Mouse (Mus musculus) MEL (cell line): ENCODE results near the gene Purb. TPM values are rescaled to one million over a fixed set of nuclear protein-coding genes. Genes with fewer than 3 reads are reported as not detected.
A peak's percentile ranks its signal among the peaks of the same experiment; 100 is the strongest.

Experiments used
- DNase-seq: peaks from one replicate; pipeline ENCODE4 v3.0.0; 2011; ENCODE audit warnings: low read depth, low spot score
- H3K27ac ChIP-seq: 2 replicates; pipeline ENCODE4 v1.5.1; 2012; ENCODE audit warnings: low read depth, mild to moderate bottlenecking, control low read depth, low read length, moderate library complexity; ENCODE audit not compliant: control insufficient read depth
- H3K27me3 ChIP-seq, 2 experiments: fragments of 150-350 bp in 1 of 2; sonication (generic) in 1 of 2; 2 replicates each; pipeline ENCODE4 v1.6.1; 2012; ENCODE audit warnings: low read length in 2 of 2, mild to moderate bottlenecking in 2 of 2, improper control_type of control experiment in 1 of 2, moderate library complexity in 1 of 2; ENCODE audit not compliant: insufficient read depth in 2 of 2, control insufficient read depth in 1 of 2
- H3K36me3 ChIP-seq, 2 experiments: 2 replicates each; pipeline ENCODE4 v1.6.1; 2012 to 2014; ENCODE audit warnings: low read length in 2 of 2, improper control_type of control experiment in 1 of 2, inconsistent platforms in 1 of 2, mild to moderate bottlenecking in 1 of 2; ENCODE audit not compliant: insufficient read depth in 2 of 2, control insufficient read depth in 1 of 2
- H3K4me1 ChIP-seq, 2 experiments: fragments of 150-350 bp in 1 of 2; sonication (generic) in 1 of 2; 2 replicates each; pipeline ENCODE4 v1.6.1; 2012; ENCODE audit warnings: low read length in 2 of 2, improper control_type of control experiment in 1 of 2, mild to moderate bottlenecking in 1 of 2; ENCODE audit not compliant: insufficient read depth in 2 of 2, control insufficient read depth in 1 of 2
- H3K4me3 ChIP-seq, 2 experiments: fragments of 150-350 bp in 1 of 2; sonication (generic) in 1 of 2; 2 replicates each; pipeline ENCODE4 v1.5.1; 2012; ENCODE audit warnings: low read depth in 2 of 2, low read length in 2 of 2, mild to moderate bottlenecking in 2 of 2, moderate library complexity in 2 of 2, control low read depth in 1 of 2, improper control_type of control experiment in 1 of 2; ENCODE audit not compliant: control insufficient read depth in 1 of 2, insufficient read depth in 1 of 2
- H3K79me2 ChIP-seq: 2 replicates; pipeline ENCODE4 v1.6.1; 2012; ENCODE audit warnings: mild to moderate bottlenecking, low read length, moderate library complexity; ENCODE audit not compliant: control insufficient read depth, poor library complexity, insufficient read depth
- H3K9ac ChIP-seq: 2 replicates; pipeline ENCODE4 v1.6.1; 2012; ENCODE audit warnings: low read depth, mild to moderate bottlenecking, control low read depth, low read length, moderate library complexity; ENCODE audit not compliant: control insufficient read depth, poor library complexity, severe bottlenecking
- H3K9me3 ChIP-seq: fragments of 150-350 bp; sonication (generic); replicated peaks from 2 replicates; pipeline ENCODE4 v1.6.1; 2012; ENCODE audit warnings: mild to moderate bottlenecking, low read length, improper control_type of control experiment, moderate library complexity; ENCODE audit not compliant: insufficient read depth
- CHD2 ChIP-seq: IDR thresholded peaks from 2 replicates; pipeline ENCODE4 v1.6.1; 2011; ENCODE audit warnings: low read length, improper control_type of control experiment
- CTCF ChIP-seq, 3 experiments: IDR thresholded peaks in 2 of 3; conservative IDR thresholded peaks in 1 of 3; 2 replicates each; pipeline ENCODE4 v1.5.1; 2011 to 2012; ENCODE audit warnings: low read length in 3 of 3, low read depth in 2 of 3, mild to moderate bottlenecking in 2 of 3, improper control_type of control experiment in 1 of 3, inconsistent platforms in 1 of 3, mixed read lengths in 1 of 3, moderate library complexity in 1 of 3; ENCODE audit not compliant: control insufficient read depth in 1 of 3, insufficient read depth in 1 of 3, poor library complexity in 1 of 3, severe bottlenecking in 1 of 3
- EP300 ChIP-seq, 2 experiments: IDR thresholded peaks; 2 replicates each; pipeline ENCODE4 v1.6.1; 2011; ENCODE audit warnings: improper control_type of control experiment in 2 of 2, low read length in 2 of 2, low read depth in 1 of 2, mild to moderate bottlenecking in 1 of 2
- KAT2A ChIP-seq: conservative IDR thresholded peaks from 2 replicates; pipeline ENCODE4 v1.6.1; 2012; ENCODE audit warnings: low read depth, low read length, improper control_type of control experiment, inconsistent platforms
- MAX ChIP-seq: IDR thresholded peaks from 2 replicates; pipeline ENCODE4 v1.6.1; 2011; ENCODE audit warnings: low read length, improper control_type of control experiment
- MAZ ChIP-seq: IDR thresholded peaks from 2 replicates; pipeline ENCODE4 v1.6.1; 2012; ENCODE audit warnings: low read depth, mild to moderate bottlenecking, inconsistent platforms, low read length, improper control_type of control experiment
- MXI1 ChIP-seq: IDR thresholded peaks from 2 replicates; pipeline ENCODE4 v1.6.1; 2011; ENCODE audit warnings: mild to moderate bottlenecking, low read depth, low read length, improper control_type of control experiment
- MYB ChIP-seq: IDR thresholded peaks from 2 replicates; pipeline ENCODE4 v1.6.1; 2011; ENCODE audit warnings: mild to moderate bottlenecking, low read depth, low read length, improper control_type of control experiment
- MYC ChIP-seq: IDR thresholded peaks from 2 replicates; pipeline ENCODE4 v1.6.1; 2011; ENCODE audit warnings: low read depth, mild to moderate bottlenecking, low read length, improper control_type of control experiment, moderate library complexity
- NELFE ChIP-seq: IDR thresholded peaks from 2 replicates; pipeline ENCODE4 v1.6.1; 2011; ENCODE audit warnings: low read depth, low read length, improper control_type of control experiment
- NRF1 ChIP-seq: IDR thresholded peaks from 2 replicates; pipeline ENCODE4 v1.6.1; 2014; ENCODE audit warnings: low read depth, mild to moderate bottlenecking, inconsistent platforms, low read length, improper control_type of control experiment, moderate library complexity; ENCODE audit not compliant: poor library complexity, insufficient read depth, severe bottlenecking
- POLR2A ChIP-seq, 2 experiments: IDR thresholded peaks; 2 replicates each; pipeline ENCODE4 v1.6.1; 2011 to 2012; ENCODE audit warnings: low read length in 2 of 2, mild to moderate bottlenecking in 2 of 2, control low read depth in 1 of 2, improper control_type of control experiment in 1 of 2, low read depth in 1 of 2, moderate library complexity in 1 of 2; ENCODE audit not compliant: control insufficient read depth in 1 of 2, insufficient read depth in 1 of 2, poor library complexity in 1 of 2
- POLR2AphosphoS2 ChIP-seq: IDR thresholded peaks from 2 replicates; pipeline ENCODE4 v1.6.1; 2011; ENCODE audit warnings: low read length, improper control_type of control experiment
- POLR2AphosphoS5 ChIP-seq: IDR thresholded peaks from 2 replicates; pipeline ENCODE4 v1.6.1; 2012; ENCODE audit warnings: low read depth, borderline replicate concordance, mild to moderate bottlenecking, inconsistent platforms, low read length, moderate library complexity, mixed read lengths
- RAD21 ChIP-seq: IDR thresholded peaks from 2 replicates; pipeline ENCODE4 v1.6.1; 2011; ENCODE audit warnings: mild to moderate bottlenecking, low read depth, low read length, improper control_type of control experiment
- RCOR1 ChIP-seq: IDR thresholded peaks from 2 replicates; pipeline ENCODE4 v1.6.1; 2012; ENCODE audit warnings: low read depth, mild to moderate bottlenecking, inconsistent platforms, low read length, improper control_type of control experiment
- SMC3 ChIP-seq: IDR thresholded peaks from 2 replicates; pipeline ENCODE4 v1.6.1; 2011; ENCODE audit warnings: low read depth, low read length, improper control_type of control experiment
- TAL1 ChIP-seq: IDR thresholded peaks from 2 replicates; pipeline ENCODE4 v1.6.1; 2012; ENCODE audit warnings: mild to moderate bottlenecking, inconsistent platforms, low read length, moderate library complexity, mixed read lengths
- TBP ChIP-seq: IDR thresholded peaks from 2 replicates; pipeline ENCODE4 v1.8.0; 2011; ENCODE audit warnings: low read depth, low read length, improper control_type of control experiment
- TCF12 ChIP-seq: IDR thresholded peaks from 2 replicates; pipeline ENCODE4 v1.6.1; 2014; ENCODE audit warnings: low read depth, mild to moderate bottlenecking, inconsistent platforms, low read length, improper control_type of control experiment, moderate library complexity
- UBTF ChIP-seq: IDR thresholded peaks from 2 replicates; pipeline ENCODE4 v1.6.1; 2012; ENCODE audit warnings: low read depth, mild to moderate bottlenecking, inconsistent platforms, low read length, improper control_type of control experiment, moderate library complexity, borderline replicate concordance; ENCODE audit not compliant: insufficient read depth
- USF2 ChIP-seq, 2 experiments: IDR thresholded peaks; 2 replicates each; pipeline ENCODE4 v1.6.1; 2011 to 2012; ENCODE audit warnings: improper control_type of control experiment in 2 of 2, low read length in 2 of 2, borderline replicate concordance in 1 of 2, inconsistent platforms in 1 of 2, low read depth in 1 of 2, mild to moderate bottlenecking in 1 of 2; ENCODE audit not compliant: insufficient read depth in 1 of 2
- ZKSCAN1 ChIP-seq: IDR thresholded peaks from 2 replicates; pipeline ENCODE4 v1.6.1; 2012; ENCODE audit warnings: low read depth, mild to moderate bottlenecking, inconsistent platforms, low read length, improper control_type of control experiment, moderate library complexity
- ZMIZ1 ChIP-seq: IDR thresholded peaks from 2 replicates; pipeline ENCODE4 v1.6.1; 2012; ENCODE audit warnings: low read depth, mild to moderate bottlenecking, inconsistent platforms, low read length, improper control_type of control experiment, moderate library complexity
- ZNF384 ChIP-seq: IDR thresholded peaks from 2 replicates; pipeline ENCODE4 v1.6.1; 2012; ENCODE audit warnings: low read depth, mild to moderate bottlenecking, inconsistent platforms, low read length, improper control_type of control experiment
- polyA plus RNA-seq, 2 experiments: library from polyadenylated mRNA; stranded (reverse) in 1 of 2; unstranded in 1 of 2; fragments of >175 nt in 1 of 2; fragments of >200 nt in 1 of 2; gene quantifications; 2 replicates each; pipeline versions ENCODE4 v1.2.1 to v1.2.4; 2012; ENCODE audit warnings: low replicate concordance in 2 of 2, low read depth in 1 of 2; ENCODE audit not compliant: insufficient read length in 2 of 2, insufficient read depth in 1 of 2, missing spikeins in 1 of 2
- total RNA-seq: library from RNA; depleted of rRNA; stranded (reverse); fragments of 300-350 nt; gene quantifications from 2 replicates; pipeline ENCODE4 v1.2.3, GENCODE M21; 2012

Gene Purb
- total and polyA plus RNA-seq, 3 experiments = 23.1 to 33.9 (median 32.7) TPM

GRCm38 (mm10) chr11:6524165-6524879, 48.6 kb upstream of the Purb start (continued):
- TF ChIP-seq UBTF (no peak), NELFE (peak; percentile 39), MXI1 (no peak), EP300 (IDR thresholded peaks at IDR 0.05; ENCODE audit: low read depth in 1 of 2, low read length in 2 of 2) (peak in 1 of 2 experiments; percentile 7; a peak in 1 of 4 replicates), MYB (peak; percentile 41; the same call in 1 of the 2 replicates), SMC3 (no peak), MAX (no peak), ZMIZ1 (peak; percentile 32; the same call in 1 of the 2 replicates), TAL1 (no peak), RCOR1 (peak; percentile 37; the same call in 1 of the 2 replicates), CHD2 (0 out of 2 replicates have a peak, but pooled peaks have one; percentile 37), NRF1 (no peak), RAD21 (no peak), POLR2AphosphoS5 (0 out of 2 replicates have a peak, but pooled peaks have one; percentile 76), TCF12 (no peak), USF2 (IDR thresholded peaks at IDR 0.05; ENCODE audit: borderline replicate concordance in 1 of 2, insufficient read depth in 1 of 2, low read depth in 1 of 2, low read length in 2 of 2) (no peak), ZKSCAN1 (no peak), MYC (peak; percentile 53), KAT2A (no peak)

- Histone ChIP-seq H3K36me3 (peaks cover 22 to 25% of the 10 kb centered on the region in 2 experiments), H3K79me2 (peaks cover 27% of the 10 kb centered on the region), H3K27ac (no peak overlapping the region), H3K27me3 (no peaks in the 10 kb centered on the region), H3K9ac (no peak overlapping the region), H3K4me3 (no peak overlapping the region), H3K9me3 (no peaks in the 10 kb centered on the region), H3K4me1 (peaks cover 7 to 28% of the 10 kb centered on the region in 2 experiments; a peak in 3 of 4 replicates)
- TF ChIP-seq TCF12 = no peak
- TF ChIP-seq ZNF384 = peak; percentile 97
- peak; percentile 29; the same call in 1 of the 2 replicates for TF ChIP-seq SMC3
- peak; percentile 84; the same call in 1 of the 2 replicates for TF ChIP-seq POLR2AphosphoS5
- peak in 2 of 3 experiments; percentile 37 to 67 for TF ChIP-seq CTCF (IDR thresholded peaks at IDR 0.05 in 2 of 3, conservative IDR thresholded peaks at IDR 0.05 in 1 of 3; ENCODE audit: control insufficient read depth in 1 of 3, insufficient read depth in 1 of 3, low read depth in 2 of 3, low read length in 3 of 3, poor library complexity in 1 of 3, severe bottlenecking in 1 of 3)
- TF ChIP-seq KAT2A = no peak
- TF ChIP-seq EP300 (IDR thresholded peaks at IDR 0.05; ENCODE audit: low read depth in 1 of 2, low read length in 2 of 2) = no peak
- peak; percentile 98 for TF ChIP-seq TBP
- peak; percentile 96 for TF ChIP-seq MYC
- no peak for TF ChIP-seq ZMIZ1
- TF ChIP-seq POLR2AphosphoS2 = peak; percentile 71; the same call in 1 of the 2 replicates
- TF ChIP-seq UBTF = no peak
- peak in 1 of 2 experiments; percentile 52; a peak in 2 of 4 replicates for TF ChIP-seq POLR2A (IDR thresholded peaks at IDR 0.05; ENCODE audit: control insufficient read depth in 1 of 2, insufficient read depth in 1 of 2, low read depth in 1 of 2, low read length in 2 of 2, poor library complexity in 1 of 2)
- peak; percentile 51; the same call in 1 of the 2 replicates for TF ChIP-seq MAX
- no peak for TF ChIP-seq MAZ
- DNase-seq = peak; percentile 83
These were observed 48.0 kb upstream of the Purb start for GRCm38 (mm10) chr11:6523662-6524088.
